Mouse (Mus musculus) stomach, postnatal 0 days (tissue): ENCODE results near the gene Hoxb9.

Experiments
- CTCF ChIP-seq: IDR thresholded peaks from 2 replicates; pipeline ENCODE4 v1.5.1; 2016; ENCODE audit warnings: antibody characterized with exemption, low read depth, mild to moderate bottlenecking, moderate library complexity
- EP300 ChIP-seq: optimal IDR thresholded peaks from 2 replicates; pipeline ENCODE3; 2016; ENCODE audit warnings: antibody characterized with exemption

- TF ChIP-seq EP300 (no peak), CTCF (no peak)
These were observed 45.7 kb downstream of the Hoxb9 start for GRCm38 (mm10) chr11:96316696-96317607.
